Mouse (Mus musculus): ENCODE data around the gene Smg5. TPM values are rescaled to one million over a fixed set of nuclear protein-coding genes. Genes with fewer than 3 reads are reported as not detected.
"Not testable (repeated sequence)": the region's sequence is repeated elsewhere in the genome, so short reads cannot be mapped to it uniquely, and the experiment has no call there.

Smg5 gene
- 84.8 and 86.3 TPM in 2 replicates for polyA plus RNA-seq (2016; fragmentation: Nextera tagmentation; extraction: Ambion mirVana)

DNA sequence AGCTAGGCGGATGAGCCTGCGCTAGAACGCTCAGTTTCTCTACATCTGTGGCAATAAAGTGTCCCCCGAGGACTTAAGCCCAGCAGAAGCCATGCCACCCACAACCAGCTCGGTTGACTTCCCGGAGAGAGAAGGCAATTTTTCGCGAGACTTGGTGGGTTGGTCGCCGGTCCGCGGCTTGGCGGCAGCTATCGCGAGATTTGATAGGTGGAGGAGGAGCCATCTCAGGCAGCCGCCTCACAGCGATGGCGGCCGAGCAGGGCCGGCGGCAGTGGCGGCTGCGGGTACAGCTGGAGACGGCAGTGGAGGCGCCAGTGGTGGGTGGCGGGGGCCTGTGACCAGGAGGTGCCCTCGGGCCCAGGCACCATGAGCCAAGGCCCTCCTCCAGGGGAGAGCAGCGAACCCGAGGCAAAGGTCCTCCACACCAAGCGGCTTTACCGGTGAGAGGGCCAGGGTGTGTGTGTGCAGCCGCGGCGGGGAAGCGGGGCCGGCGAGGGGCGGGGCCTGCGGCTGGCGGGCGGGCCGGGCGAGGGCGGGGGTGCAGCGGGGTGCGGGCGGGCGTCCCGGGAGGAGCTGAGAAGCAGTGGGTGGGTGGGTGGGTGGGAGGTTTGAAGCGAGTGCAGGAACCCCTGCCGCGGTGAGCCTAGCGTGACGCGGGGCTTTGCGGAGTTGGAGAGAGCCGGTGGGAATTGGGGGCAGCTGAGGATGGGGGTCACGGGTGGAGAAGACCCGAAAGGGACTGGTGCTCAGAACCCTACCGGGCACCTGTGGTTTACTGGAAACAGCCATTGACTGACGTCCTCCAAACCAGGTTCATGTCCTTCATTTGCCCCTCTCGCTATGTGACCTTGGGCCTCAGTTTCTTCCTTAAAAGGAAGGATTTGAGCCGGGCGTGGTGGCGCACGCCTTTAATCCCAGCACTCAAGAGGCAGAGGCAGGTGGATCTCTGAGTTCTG lies at the start of gene Smg5, which contains the start of gene Tmem79:
Smg5 (plus strand) TSS at position 203 of the 956 bp plus-strand sequence.
Tmem79 (minus strand) TSS at position 91 of the 956 bp plus-strand sequence.
- DNase-seq (ENCODE audit: low spot score) = peak; percentile 96
- Histone ChIP-seq H3K9me3 (no peaks in the 10 kb centered on the region), H3K27ac (replicated peaks) (peak within 1 kb of the TSS; percentile 94), H3K36me3 (replicated peaks) (peaks cover 42% of the 10 kb centered on the region), H3K4me1 (peaks cover 41% of the 10 kb centered on the region), H3K27me3 (replicated peaks; ENCODE audit: low read depth, poor library complexity, severe bottlenecking) (no peaks in the 10 kb centered on the region), H3K4me3 (peak within 1 kb of the TSS; percentile 78)
- WGBS = 3% methylated on average over 61 of the region's 66 CpGs

GRCm38 (mm10) chr3:88287110-88287509 lies 49.0 kb upstream of the Smg5 start, which contains the start of gene Gm38392:
TSS of gene Gm38392 (minus strand) at chr3:88287210.
- no peak for DNase-seq (ENCODE audit: low spot score)
- Histone ChIP-seq H3K4me1 (no peaks in the 10 kb centered on the region), H3K9me3 (no peaks in the 10 kb centered on the region), H3K4me3 (no peak within 1 kb of the TSS), H3K27ac (replicated peaks) (no peak within 1 kb of the TSS), H3K36me3 (replicated peaks) (peaks cover 10% of the 10 kb centered on the region), H3K27me3 (replicated peaks; ENCODE audit: low read depth, poor library complexity, severe bottlenecking) (no peaks in the 10 kb centered on the region)
- WGBS = 96% methylated on average over 4 of the region's 4 CpGs

DNA sequence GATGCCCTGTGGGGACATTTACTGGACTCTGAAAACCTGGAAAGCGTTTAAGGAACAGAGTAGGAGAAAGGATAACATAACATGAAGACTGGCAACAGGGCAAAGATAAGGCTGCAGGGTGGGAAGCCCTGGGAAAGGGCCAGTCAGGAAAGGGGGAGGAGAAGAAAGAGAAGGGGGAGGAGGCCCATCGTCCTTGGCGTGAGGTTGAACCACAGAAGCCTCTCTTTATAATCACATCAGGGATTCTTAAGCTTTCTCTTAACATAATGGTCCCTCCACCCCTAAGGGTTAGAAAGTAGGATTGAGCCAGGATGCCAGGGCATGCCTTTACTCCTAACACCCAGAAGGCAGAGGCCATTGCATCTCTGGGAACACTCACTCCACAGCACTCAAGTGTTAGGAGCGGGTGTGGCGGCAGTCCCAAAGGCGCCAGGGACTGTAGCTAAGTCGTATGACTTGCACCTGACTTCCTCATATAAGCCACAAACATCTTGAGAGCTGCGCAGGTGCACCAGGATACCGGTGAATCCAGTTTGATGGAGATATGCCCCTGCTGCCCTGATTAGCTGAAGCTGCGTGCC lies 47.8 kb upstream of the Smg5 start:
- H3K27me3 ChIP-seq (replicated peaks; ENCODE audit: low read depth, poor library complexity, severe bottlenecking); H3K4me1 ChIP-seq; DNase-seq (ENCODE audit: low spot score); H3K9me3 ChIP-seq; H3K4me3 ChIP-seq; H3K27ac ChIP-seq (replicated peaks): not testable (repeated sequence)
- peaks cover 10% of the 10 kb centered on the region for H3K36me3 ChIP-seq (replicated peaks)
- 85% methylated on average over 10 of the region's 10 CpGs for WGBS

- peaks cover 8% of the 10 kb centered on the region for H3K4me1 ChIP-seq
- no peaks in the 10 kb centered on the region for H3K9me3 ChIP-seq
- no peaks in the 10 kb centered on the region for H3K36me3 ChIP-seq (replicated peaks)
- DNase-seq (ENCODE audit: low spot score) = peak; percentile 18
- 60% methylated on average over 4 of the region's 4 CpGs for whole genome bisulfite sequencing
- no peak overlapping the region for H3K27ac ChIP-seq (replicated peaks)
- H3K4me3 ChIP-seq = no peak overlapping the region
- no peaks in the 10 kb centered on the region for H3K27me3 ChIP-seq (replicated peaks; ENCODE audit: low read depth, poor library complexity, severe bottlenecking)
These were observed 44.1 kb upstream of the Smg5 start for GRCm38 (mm10) chr3:88291970-88292369.

DNA sequence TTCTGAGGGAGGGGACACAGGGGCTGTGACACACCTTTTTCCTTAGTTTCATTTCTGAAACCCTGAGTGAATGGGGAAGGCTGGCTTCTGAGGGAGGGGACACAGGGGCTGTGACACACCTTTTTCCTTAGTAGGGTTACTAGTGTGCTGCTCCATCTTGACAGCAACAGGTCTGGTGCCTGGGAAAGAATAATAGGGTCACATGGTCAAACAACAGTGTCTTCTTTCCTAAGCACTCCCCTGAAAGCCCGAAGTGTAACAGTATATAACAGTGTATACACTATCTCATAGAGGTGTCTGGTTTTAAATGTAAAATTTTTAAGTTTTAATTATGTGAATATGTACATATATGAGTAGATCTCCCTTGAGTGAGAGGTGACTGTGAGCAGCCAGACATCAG lies 40.8 kb upstream of the Smg5 start:
- peaks cover 17% of the 10 kb centered on the region for H3K36me3 ChIP-seq (replicated peaks)
- H3K27ac ChIP-seq (replicated peaks) = peak overlapping the region; percentile 94
- not testable (repeated sequence) for H3K27me3 ChIP-seq (replicated peaks; ENCODE audit: low read depth, poor library complexity, severe bottlenecking); DNase-seq (ENCODE audit: low spot score); H3K9me3 ChIP-seq
- H3K4me3 ChIP-seq = peak overlapping the region; percentile 86
- 78% methylated on average over 1 of the region's 1 CpGs for WGBS
- peaks cover 20% of the 10 kb centered on the region for H3K4me1 ChIP-seq

DNA sequence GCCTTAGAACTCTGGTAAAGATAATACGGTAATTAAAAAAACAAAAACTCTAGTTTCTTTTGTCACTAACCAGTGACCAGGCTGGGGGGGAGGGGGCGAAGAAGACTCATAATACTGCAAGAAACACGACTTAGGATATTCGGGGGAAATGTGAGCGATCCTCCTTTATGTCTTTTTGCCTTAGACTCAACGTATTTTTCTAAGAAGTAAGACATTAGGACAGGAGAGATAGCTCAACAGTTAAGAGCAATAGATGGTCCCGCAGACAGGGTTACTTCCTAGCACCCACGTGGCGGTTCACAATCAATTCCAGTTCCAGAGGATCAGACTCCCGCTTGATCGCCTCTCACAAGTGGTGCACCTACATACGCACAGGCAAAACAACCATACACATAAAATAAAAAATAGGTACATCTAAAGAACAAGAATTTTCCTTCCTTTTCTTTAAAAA lies 39.9 kb upstream of the Smg5 start:
- no peaks in the 10 kb centered on the region for H3K9me3 ChIP-seq
- WGBS = 1% methylated on average over 12 of the region's 12 CpGs

GRCm38 (mm10) chr3:88296561-88297318 lies 39.3 kb upstream of the Smg5 start, which contains the start of the genes Tsacc and Cct3:
TSS of gene Tsacc (minus strand) at chr3:88296999.
TSS of gene Cct3 (plus strand) at chr3:88297116.
- peak; percentile 97 for DNase-seq (ENCODE audit: low spot score)

More for the DNA sequence above, 39.9 kb upstream of the Smg5 start:
- H3K4me3 ChIP-seq = peak overlapping the region; percentile 86
- peaks cover 26% of the 10 kb centered on the region for H3K36me3 ChIP-seq (replicated peaks)
- H3K27ac ChIP-seq (replicated peaks) = peak overlapping the region; percentile 94
- DNase-seq (ENCODE audit: low spot score) = no peak
- H3K27me3 ChIP-seq (replicated peaks; ENCODE audit: low read depth, poor library complexity, severe bottlenecking) = no peaks in the 10 kb centered on the region
- H3K4me1 ChIP-seq = peaks cover 20% of the 10 kb centered on the region

DNA sequence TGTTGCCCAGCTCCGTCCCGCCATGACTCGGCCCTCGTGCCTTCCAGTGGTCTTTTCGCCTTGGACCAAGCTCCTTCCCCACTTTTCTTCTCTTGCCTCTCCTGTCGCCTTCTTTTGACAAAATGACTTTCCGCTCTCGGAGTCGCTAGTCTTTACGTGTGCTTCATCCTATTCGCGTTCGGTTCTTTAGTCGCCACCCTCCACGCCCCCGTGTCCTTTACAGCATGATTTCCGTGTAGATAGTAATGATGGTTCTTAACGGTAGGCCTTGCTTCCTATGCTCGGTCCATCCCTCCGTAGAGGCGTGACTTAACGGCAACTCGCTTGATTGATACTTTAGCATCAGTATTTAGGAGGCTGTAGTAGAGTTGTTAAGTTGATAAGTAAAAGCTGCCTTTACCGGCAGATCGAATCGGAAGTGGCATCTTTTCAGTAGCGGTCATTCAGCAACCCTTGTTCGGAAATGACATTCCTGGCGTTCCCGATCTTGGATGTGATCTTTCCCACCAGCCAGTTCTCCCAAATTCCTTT lies 38.7 kb upstream of the Smg5 start:
- Histone ChIP-seq H3K9me3 (no peaks in the 10 kb centered on the region), H3K27me3 (replicated peaks; ENCODE audit: low read depth, poor library complexity, severe bottlenecking) (no peaks in the 10 kb centered on the region), H3K4me1 (peaks cover 20% of the 10 kb centered on the region), H3K4me3 (peak overlapping the region; percentile 86), H3K27ac (replicated peaks) (peak overlapping the region; percentile 94), H3K36me3 (replicated peaks) (peaks cover 38% of the 10 kb centered on the region)
- under 1% methylated on average over 30 of the region's 30 CpGs for WGBS
- no peak for DNase-seq (ENCODE audit: low spot score)

More at GRCm38 (mm10) chr3:88296561-88297318, 39.3 kb upstream of the Smg5 start, which contains the start of the genes Tsacc and Cct3:
- Histone ChIP-seq H3K27me3 (replicated peaks; ENCODE audit: low read depth, poor library complexity, severe bottlenecking) (no peaks in the 10 kb centered on the region), H3K36me3 (replicated peaks) (peaks cover 32% of the 10 kb centered on the region), H3K27ac (replicated peaks) (peak within 1 kb of the TSS; percentile 94), H3K9me3 (no peaks in the 10 kb centered on the region), H3K4me3 (peak within 1 kb of the TSS; percentile 86), H3K4me1 (peaks cover 20% of the 10 kb centered on the region)
- under 1% methylated on average over 44 of the region's 44 CpGs for WGBS

GRCm38 (mm10) chr3:88299172-88299571 lies 36.9 kb upstream of the Smg5 start:
- no peaks in the 10 kb centered on the region for H3K27me3 ChIP-seq (replicated peaks; ENCODE audit: low read depth, poor library complexity, severe bottlenecking)
- H3K27ac ChIP-seq (replicated peaks) = no peak overlapping the region
- H3K9me3 ChIP-seq = no peaks in the 10 kb centered on the region
- H3K36me3 ChIP-seq (replicated peaks) = peaks cover 56% of the 10 kb centered on the region
- H3K4me3 ChIP-seq = peak overlapping the region; percentile 17; the same call in 1 of the 2 replicates
- H3K4me1 ChIP-seq = peaks cover 20% of the 10 kb centered on the region
- no peak for DNase-seq (ENCODE audit: low spot score)
- WGBS = 92% methylated on average over 1 of the region's 1 CpGs

GRCm38 (mm10) chr3:88324951-88325405 lies 11.1 kb upstream of the Smg5 start, which contains the start of gene Glmp:
TSS of gene Glmp (plus strand) at chr3:88325023.
- H3K36me3 ChIP-seq (replicated peaks) = peaks cover 84% of the 10 kb centered on the region
- H3K27me3 ChIP-seq (replicated peaks; ENCODE audit: low read depth, poor library complexity, severe bottlenecking) = no peaks in the 10 kb centered on the region
- peaks cover 17% of the 10 kb centered on the region for H3K4me1 ChIP-seq
- WGBS = 3% methylated on average over 10 of the region's 10 CpGs
- peak within 1 kb of the TSS; percentile 87 for H3K4me3 ChIP-seq
- H3K27ac ChIP-seq (replicated peaks) = peak within 1 kb of the TSS; percentile 85
- H3K9me3 ChIP-seq = no peaks in the 10 kb centered on the region
- peak; percentile 70 for DNase-seq (ENCODE audit: low spot score)

- DNase-seq (ENCODE audit: low spot score) = no peak
- no peak overlapping the region for H3K27ac ChIP-seq (replicated peaks)
- WGBS = 85% methylated on average over 5 of the region's 5 CpGs
- H3K9me3 ChIP-seq = no peaks in the 10 kb centered on the region
- no peak overlapping the region for H3K4me3 ChIP-seq
- H3K4me1 ChIP-seq = peaks cover 29% of the 10 kb centered on the region
- H3K36me3 ChIP-seq (replicated peaks) = peaks cover 68% of the 10 kb centered on the region
- no peaks in the 10 kb centered on the region for H3K27me3 ChIP-seq (replicated peaks; ENCODE audit: low read depth, poor library complexity, severe bottlenecking)
These were observed 7.1 kb upstream of the Smg5 start for GRCm38 (mm10) chr3:88328956-88329355.

All from embryonic facial prominence, embryonic 10.5 days (tissue).